Mouse (Mus musculus): Measurements from ENCODE around the gene Tnfrsf1b. TPM values are rescaled to one million over a fixed set of nuclear protein-coding genes. Genes with fewer than 3 reads are reported as not detected.
A peak's percentile ranks its signal among the peaks of the same experiment; 100 is the strongest.

Tnfrsf1b gene
- total and polyA plus RNA-seq, 3 experiments: 6.9 to 13.2 (median 10.6) TPM

DNA sequence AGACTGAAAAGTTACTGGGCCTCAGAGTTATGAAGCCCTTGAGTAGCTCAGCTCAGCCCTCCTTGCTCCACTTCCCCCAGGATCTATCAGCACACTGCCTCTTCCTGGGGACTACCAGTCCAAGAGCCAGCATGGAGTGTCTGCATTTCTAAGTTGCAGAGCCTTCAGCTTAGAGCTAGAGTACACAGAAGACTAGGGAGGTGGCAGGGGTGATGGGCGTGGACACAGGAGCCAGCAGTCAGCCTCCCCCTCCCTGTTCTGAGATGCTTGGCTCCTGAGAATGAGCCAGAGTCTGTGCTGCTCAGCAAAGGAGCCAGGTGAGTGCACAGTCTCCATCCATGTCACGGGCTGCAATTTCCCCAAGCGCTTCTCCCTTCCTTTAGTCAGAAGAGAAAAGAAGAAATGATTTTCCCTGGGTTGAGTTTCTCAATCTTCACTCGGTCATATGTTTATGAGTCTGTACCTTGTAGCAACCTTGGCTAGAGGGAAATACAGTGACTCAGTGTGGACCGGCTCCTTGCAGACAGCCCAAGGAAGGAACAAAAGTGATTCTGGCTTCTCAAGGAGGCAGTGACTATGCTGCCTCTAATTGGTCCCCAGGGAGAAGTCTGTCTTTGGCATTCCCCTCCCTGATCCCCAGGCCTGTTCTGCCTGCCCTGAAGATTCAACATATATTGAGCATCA is 11.2 kb upstream of the Tnfrsf1b start:
- DNase-seq: no peak

DNA sequence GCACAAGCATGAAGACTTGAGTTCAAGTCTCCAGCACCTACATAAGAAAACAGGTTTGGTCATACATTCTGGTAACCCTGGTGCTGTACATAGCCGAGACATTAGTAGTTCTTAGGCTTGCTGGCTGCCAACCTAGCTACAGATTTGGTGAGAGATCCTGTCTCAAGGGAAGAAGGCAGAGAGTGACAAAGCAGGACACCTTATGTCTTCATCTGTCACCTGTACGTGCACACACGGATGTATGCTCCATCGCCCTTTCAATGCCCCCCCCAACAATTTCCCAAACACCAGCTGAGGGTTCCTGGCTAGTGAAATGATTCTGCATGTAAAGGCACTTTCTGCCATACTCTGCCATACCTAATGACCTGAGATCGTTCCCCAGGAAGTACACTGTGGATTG is 9.5 kb upstream of the Tnfrsf1b start:
- DNase-seq: no peak

DNA sequence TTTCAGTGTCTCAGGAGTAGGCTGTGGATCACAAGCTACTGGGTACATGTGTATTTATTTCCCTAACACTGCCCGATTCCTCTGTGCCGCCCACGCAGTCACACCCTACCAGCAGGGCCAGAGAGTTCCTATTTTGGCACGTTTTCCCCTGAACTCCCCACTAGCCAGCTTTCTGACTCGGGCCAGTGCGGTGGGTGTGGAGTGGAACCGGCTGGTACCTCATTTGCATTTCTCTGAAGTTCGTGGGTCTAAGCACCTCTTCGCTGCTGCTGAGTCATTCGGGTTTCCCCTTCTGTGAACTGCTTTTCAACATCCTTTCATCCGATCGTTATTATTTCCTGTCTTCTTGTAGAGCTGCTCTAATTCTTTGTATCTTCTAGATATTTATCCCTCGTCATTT is 7.7 kb upstream of the Tnfrsf1b start:
- DNase-seq: no peak

DNA sequence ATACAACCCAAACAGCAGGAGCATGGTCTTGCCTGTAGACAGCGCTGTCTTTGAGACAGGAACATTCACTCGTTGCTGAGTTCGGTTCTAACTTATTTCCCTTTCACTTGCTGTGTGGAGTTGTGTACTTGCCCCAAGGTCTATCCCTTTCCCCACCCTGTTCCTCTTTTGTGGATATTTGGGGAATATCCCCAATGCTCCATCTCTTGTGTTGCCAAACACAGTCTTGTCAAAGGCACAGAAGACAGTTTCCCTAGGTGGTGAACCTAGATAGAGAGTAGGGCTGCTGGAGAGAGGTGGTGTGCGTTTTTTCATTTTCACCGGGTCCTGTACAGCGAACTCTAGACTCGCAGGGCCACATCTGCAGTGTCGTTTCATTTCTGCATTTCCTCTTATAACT is 5.9 kb upstream of the Tnfrsf1b start:
- DNase-seq: no peak

DNA sequence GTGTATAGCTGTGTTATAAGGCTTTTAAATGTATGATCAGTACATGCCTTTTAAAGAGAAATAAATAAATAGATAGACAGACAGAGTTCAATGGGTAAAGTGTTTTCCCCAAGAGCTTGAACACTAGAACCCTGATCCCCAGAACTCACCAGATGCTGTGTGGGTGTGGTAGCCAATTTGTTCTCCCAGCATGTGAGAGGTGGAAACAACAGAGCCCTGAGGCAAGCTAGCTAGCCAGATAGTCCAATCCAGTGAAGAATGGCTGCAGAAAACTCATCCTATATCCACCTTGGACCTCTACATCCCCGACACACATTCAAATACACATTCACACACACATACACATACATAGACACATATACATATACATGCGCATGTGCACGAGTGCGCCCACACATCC is 4.9 kb upstream of the Tnfrsf1b start:
- no peak for DNase-seq

DNA sequence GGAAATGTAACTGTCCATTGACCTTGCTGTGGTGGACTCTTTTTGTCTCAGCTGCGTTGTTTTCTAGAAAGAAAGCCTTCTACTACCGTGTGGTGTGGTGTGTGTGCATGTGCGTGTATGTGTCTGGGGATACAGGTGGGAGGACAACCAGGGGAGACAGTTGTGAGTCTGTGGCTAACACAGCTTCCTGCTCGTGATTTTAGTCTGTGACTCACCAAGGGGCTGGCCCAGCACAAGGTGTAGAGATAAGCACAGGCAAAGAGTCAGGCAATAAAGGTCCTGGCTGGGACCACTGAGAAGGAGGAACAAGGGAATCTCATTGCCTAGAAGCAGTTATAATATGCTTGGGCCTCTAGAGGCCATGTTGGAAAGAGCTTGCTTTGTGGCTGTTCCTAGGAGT is 3.3 kb upstream of the Tnfrsf1b start:
- no peak for DNase-seq

DNA sequence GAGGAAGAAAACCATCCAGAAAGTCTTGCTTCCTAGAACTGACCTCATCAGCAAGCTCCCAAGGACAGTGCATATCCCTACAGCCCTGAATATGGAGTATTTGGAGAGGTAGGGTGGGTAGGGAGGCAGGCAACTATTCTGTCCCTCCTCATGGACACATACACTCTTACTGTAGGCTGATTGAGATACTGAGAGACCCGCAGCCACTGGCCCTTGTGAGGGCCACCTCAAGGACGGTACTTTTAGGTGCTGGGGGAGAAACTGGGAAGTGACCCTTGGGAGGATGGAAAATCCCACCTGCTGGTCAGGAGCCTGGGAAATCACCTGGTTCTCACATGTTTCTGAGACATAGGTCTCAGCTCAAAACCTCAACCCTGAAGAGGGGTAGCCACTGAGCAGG is 886 bp upstream of the Tnfrsf1b start:
- no peak for DNase-seq

DNA sequence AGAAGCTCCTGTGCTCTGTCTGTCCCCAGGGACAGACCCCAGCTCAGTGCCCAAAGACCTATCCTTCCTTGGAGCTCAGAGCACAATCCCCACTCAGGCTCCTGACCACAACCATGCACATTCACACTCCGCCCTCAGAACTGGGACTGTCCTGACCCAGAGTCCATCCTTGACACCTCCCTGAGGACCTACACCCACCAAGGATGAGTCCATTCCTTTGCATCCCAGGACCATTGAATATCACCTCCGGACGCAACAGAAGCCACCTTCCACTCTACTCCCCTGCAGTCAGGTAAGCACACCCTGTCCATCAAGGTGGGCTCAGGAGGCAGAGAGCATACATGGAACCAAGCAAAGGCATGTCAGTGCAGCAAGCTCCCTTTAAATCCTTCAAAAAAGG is 1.1 kb downstream of the Tnfrsf1b start:
- no peak for DNase-seq

DNA sequence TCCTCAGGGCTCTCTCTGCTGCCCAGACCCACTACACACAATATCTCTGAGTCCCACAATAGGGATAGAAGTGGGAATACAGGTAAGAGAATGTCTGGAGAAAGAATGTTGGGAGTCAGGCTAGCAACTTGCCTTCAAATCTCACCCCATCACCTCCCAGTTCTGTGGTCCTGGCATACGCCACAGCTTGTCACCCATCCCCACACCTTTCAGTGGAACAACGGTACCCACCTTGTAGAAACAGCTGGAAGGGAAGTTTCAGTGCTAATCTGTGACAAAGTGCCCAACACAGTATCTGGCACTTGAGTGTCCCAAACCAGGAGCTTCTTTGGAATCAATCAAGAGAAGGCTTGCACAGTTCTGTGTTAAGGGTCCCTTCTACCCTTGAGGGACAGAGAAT is 2.0 kb downstream of the Tnfrsf1b start:
- DNase-seq: no peak

DNA sequence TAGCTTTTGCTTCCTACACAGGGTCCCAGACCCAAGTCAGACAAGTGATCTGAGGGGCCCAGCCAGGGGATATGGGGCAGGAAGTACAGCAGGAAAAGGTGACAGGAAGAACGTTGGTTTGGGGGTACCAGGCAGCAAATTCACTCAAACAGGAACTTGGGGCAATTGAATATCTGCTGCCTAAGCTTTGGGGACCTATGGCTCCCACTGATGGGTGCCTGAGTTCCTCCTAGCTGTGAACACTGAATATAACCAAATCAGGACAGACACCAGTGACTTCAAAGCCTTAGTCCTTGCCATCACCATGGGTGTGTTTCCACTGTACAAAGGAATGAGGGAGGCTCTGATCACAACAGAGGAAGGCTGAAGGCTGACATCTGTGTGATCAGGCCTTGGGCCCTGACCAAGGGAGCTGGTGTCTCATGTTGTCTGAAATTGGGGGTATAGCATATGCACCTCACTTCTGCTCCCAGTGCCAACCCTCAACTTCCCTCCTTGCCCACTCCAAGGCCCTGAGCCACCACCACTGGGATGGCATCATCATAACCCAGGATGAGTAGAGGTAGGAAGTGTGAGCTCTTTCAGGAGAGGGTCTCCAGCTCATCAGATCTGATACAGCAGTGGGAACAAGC is 3.8 kb downstream of the Tnfrsf1b start:
- no peak for DNase-seq

DNA sequence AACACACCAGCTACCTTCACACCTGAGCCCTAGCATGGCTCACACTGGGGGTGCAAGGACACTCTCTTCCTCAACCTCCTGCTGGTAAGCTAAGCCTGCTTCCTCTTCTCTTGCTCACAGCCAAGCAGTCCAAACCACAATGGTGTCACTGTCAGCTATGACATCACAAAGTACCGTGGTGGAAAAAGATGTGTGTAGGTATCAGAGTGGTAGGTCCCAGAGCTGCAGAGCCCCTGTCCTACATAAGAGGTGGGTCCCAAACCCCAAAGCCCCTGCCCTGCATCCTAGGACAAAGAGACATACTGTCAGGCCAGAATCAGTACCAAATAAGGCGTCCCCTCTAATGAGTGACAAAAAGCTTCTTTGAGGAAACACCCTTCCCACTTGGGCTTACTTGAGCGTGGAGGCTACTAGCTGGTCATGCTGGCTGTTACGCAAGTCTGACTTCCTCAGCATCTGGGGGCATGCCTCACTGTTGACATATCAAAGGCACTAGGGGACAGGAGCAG is 5.9 kb downstream of the Tnfrsf1b start:
- DNase-seq: no peak

DNA sequence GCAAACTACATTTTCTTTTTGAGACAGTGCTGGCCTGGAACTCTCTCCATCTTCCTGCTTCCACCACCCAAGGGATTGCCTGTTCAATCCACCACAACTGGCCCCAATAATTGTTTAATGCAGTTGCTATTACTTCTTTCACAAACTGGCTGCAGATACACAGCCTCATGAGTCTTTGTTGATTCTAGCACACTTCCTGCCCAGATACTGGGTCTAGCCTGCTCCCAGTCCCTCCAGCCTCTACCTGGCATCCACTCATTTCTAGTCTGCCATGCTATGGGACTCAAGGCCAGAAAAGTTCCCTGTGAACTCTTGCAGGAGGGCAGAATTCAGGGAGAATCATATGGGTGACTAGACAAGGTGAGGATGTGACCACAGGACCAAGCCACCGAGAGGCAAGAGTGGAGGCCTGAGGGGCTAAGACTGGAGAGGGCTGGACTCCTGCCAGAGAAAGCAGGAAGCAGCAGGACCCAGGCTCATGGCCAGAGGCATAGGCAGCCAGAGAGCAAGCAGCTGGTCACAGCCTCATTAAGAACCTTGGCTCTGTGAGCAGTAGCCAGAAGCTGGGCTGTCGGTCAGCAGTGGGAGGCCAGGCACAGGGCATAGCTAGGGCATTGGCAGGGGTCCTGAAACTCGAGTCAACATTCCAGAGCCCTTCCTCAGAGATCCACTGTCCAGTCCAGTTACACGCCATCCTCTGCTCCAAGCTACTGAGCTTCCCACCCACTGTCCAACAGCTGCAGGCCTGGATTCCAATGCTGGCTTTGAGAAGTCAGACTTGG is 7.4 kb downstream of the Tnfrsf1b start:
- DNase-seq: peak; percentile 41

DNA sequence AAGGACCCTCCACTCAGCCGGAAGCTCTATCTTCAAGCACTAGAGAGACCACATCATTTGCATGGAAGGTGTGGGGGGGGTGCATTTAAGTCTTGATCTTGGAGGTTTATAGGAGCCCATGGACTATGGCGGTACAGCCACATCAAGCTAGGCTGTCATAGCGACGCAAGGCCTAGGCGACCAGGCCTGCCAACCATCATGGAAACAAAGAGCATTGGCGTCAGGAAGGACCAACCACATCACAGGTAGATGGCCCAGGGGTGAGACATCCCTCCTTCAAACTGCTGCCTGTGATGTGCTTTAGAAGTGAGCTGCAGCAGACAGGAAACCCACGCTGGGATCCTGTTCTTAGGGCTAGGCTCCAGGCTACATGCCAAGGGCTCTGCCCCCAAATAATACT is 10.6 kb downstream of the Tnfrsf1b start:
- DNase-seq: no peak

DNA sequence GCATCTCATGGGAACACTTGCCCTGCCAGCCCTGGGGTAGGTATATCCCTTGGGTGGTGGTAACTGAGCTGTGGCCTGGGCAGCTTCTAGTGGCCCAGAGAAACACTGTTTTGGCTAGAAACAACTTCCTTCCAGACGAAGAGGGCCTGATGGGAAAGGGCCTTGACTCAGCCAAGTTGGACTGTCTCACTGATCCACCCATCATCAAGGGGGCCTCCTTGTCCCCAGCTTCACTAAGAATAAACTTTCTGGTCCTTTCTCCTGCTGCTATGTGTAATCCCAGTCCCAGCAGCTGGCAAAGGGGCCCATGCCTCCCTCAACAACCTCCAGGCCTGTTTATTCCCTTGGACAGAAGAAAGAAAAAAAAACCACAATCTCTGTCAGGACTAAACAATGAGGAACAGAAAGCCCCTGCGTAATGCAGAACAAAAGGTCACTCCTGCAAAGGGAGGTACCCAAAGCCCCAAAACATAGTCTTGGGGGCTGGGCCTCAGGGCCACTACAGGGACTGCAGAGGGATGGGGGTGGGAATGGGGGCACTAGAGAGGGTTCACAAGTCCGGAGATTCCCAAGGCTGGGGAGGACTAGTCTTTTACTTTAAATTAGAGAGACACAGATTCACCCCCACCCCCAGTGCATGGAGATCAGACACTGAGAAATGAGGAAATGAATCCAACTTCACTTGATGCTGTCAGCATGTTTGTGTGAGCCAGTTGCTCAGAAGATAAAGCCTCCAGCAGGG is 13.0 kb downstream of the Tnfrsf1b start:
- DNase-seq: no peak

DNA sequence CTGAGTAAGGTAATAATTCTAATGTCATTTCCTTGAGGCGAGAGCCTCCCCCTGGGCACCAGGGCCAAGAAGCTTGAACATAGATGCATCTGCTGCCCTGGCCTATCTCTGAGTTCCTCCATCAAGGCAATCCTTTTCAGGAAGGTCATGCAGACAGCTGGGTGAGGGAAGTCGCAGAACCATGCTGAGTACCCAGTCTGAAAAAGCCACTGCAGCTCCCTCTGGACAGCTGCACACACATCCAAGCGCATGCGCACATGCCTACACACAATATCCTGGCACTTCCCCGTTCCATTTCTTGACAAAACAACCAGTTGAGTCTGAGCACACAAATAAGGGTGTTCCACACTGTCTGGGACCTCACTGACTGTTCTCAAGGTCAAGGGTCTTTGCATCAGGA is 14.9 kb downstream of the Tnfrsf1b start:
- no peak for DNase-seq

DNA sequence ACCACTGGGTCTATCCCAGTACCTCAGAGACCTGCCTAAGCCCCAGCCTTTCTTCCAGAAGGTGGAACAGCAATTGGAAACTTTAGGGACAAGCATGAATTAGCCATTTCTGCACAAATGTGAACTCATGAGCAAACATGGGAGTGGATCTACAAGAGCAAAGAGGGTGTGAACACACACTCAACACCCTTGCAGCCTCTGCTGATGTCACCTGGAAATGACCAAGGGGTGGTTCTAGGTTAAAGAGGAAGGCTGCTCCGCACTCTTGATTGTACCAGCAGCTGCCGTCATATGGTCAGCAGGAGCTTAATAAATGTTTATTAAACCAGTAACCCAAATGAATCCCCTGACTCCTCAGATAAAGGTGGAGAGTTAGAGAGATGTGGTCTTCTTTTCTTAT is 16.0 kb downstream of the Tnfrsf1b start:
- DNase-seq: no peak

DNA sequence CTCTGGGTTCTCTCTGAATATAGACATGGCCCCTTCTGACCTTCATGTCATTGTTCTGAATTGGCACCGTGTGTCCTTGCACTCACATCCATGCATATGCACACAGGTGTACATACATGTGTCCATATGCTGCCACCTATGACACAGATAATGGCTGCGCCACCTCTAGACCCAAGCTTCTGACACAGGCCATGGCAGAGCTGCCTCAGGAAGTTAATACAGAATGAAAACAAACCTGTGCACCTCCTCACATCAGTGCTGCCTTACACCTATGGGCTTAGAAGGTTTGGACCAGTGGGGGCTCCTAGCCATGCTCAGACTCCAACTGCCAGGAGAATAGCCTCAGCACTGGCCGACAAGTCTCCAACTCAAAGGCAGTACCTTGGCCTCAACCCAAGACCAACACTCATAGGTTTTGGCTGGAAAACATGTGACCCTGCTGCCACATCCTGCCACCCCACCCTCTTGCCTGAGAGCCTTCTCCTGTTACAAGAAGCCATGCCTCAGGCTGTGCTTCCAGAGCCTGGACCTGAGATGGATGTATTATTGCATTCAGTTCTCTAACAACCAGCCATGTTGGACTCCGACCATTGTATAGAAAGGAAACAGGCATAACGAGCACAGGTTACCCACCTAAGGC is 17.0 kb downstream of the Tnfrsf1b start:
- DNase-seq: no peak

DNA sequence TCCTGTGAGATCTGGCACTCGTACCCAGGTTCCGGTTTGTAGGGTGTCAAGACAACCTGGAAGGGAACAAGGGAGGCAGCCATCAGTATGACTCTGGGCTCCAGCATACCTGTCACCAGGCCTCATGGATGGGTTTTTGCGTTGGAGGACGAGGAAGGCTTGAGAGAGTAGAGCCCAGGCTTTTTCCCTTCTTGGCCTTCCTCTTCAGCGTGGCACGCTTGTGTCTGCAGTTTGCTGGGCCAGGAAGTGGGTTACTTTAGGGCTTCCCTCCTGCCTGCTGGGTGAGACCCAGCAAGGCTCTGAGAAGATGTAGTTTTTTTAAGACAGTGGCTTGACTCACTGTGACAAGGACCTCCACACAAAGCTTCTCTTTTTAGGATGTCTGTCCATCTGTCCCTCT is 17.6 kb downstream of the Tnfrsf1b start:
- no peak for DNase-seq

DNA sequence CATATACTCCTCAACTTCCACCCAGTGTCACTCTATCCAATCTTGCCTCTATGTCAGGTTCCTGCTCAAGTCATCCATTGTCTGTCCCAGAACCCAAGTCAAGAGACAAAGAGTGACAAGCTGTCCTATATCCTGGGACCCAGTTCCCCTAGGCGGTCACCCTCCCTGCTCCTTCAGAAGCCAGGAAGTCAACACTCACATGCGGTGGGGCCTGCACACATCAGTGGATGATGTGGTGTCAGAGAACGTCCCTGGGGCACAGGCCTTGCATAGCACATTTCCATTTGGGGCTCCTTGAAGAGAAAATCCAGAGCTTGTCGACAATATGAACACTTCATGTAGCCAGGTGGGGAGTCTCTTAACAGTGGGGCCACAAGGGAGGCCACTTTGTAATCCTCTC is 22.1 kb downstream of the Tnfrsf1b start:
- no peak for DNase-seq

DNA sequence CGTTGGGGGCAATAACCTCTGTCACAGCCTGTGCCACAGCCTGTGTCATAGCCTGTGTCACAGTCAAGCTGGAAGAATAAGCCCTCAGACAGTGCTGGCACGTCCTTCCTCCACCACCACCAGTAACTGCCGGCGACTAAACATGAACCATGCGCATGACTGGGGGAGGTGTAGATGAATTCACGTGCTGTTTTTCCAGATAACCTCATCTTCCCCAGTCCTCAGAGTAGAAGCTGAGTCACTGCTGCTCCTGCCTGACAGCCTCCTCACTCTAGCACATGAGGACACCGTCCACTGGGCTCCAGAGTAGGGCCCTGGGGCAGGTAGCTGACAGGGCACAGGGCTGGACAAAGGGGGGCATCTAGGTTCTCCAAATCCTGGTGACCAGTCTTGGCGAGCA is 24.6 kb downstream of the Tnfrsf1b start:
- DNase-seq: no peak

DNA sequence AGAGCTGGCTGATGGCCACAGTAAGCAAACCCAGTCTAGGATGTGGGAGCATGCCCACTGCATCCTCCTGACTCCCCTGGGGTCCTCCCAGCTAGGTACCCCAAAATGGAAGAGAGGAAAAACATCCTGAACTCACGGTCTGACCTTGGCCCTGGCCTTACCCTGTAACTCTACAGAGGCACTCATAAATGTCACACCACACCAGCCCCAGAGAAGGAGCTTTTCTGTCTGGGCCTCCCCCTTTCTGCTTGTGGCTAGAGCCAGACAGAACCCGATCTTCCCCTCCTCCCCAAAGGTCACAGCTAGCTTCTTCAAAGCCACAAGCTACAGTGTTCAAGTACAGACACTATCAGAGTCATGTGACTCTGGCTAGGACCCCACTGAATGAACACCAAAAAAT is 25.3 kb downstream of the Tnfrsf1b start:
- DNase-seq: no peak

DNA sequence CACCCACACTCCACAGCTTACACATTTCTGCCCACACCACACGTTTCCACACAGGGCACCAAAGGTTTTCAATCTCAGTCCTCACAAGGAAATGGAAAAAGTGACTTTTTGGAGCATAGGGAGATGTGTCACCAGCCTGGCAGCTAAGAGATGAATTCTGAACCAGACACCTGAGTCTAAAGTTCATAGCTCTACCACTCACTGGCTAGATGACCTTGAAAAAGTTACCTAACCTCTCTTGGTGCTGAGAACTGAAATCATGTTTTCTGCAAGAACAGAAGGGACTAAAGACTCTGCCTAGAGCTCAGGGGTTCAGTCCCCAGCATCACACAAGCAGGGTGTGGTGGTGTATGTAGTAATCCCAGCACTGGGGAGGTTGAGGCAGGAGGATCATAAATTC is 26.7 kb downstream of the Tnfrsf1b start:
- no peak for DNase-seq
